Mouse (Mus musculus) heart, adult 18-20 months (tissue): ENCODE results near the gene Fibcd1. TPM values are rescaled to one million over a fixed set of nuclear protein-coding genes. Genes with fewer than 3 reads are reported as not detected.

Source experiments
- DNase-seq, 2 experiments: peaks; one replicate each; pipeline ENCODE4 v3.0.0; 2021 to 2022; ENCODE audit warnings: mixed read lengths in 1 of 2
- total RNA-seq, 2 experiments: library from RNA; stranded (reverse); gene quantifications; 2 replicates each; pipeline ENCODE4 v1.2.3; 2021

Gene Fibcd1
- total RNA-seq, 2 experiments from 2014 or later = not detected

- DNase-seq = peak; percentile 28 to 48
Observed at GRCm38 (mm10) chr2:31769115-31769514, 76.7 kb downstream of the Fibcd1 start.

DNA sequence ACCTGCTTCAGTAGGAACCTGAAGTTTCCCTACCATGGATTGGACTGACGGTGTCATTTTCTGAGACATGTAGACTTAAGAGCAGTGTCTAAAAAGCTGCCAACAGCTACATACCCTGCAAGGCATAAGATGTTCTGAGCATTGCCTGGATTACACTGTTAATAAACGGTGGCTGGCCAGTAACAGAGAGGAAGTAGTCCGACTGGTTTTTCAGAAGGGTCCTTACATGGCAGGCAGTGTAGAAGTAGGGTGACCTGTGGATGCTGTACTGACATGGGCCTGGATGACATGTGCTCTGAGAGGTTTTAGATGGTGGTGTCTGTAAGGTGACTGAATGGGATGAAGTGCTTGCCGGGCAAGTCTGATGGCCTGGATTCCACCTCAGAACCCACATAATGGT is 78.0 kb downstream of the Fibcd1 start:
- no peak for DNase-seq

GRCm38 (mm10) chr2:31767104-31767503 is 78.7 kb downstream of the Fibcd1 start:
- DNase-seq = no peak

Other genes starting within 250 kb of the Fibcd1 start
- not detected for gene Prdm12, start 206.0 kb downstream of the Fibcd1 start, total RNA-seq
- gene Exosc2, start 175.3 kb downstream of the Fibcd1 start, total RNA-seq = 10 to 100 TPM in 1 of 2 experiments, 1 to 10 TPM in 1; 8.2 to 10.1 TPM
- gene Abl1, start 157.6 kb downstream of the Fibcd1 start, total RNA-seq = 10 to 100 TPM; 25.5 to 26.5 TPM
- under 1 TPM in 1 of 2 experiments, not detected in 1; 0.10 TPM for gene Qrfp, start 35.4 kb downstream of the Fibcd1 start, total RNA-seq
- under 1 TPM; 0.67 to 0.75 TPM for gene Lamc3, start 41.3 kb upstream of the Fibcd1 start, total RNA-seq
- 1 to 10 TPM; 2.5 to 3.5 TPM for gene Aif1l, start 104.1 kb upstream of the Fibcd1 start, total RNA-seq
- 10 to 100 TPM; 27.7 to 36.7 TPM for gene Nup214, start 128.4 kb upstream of the Fibcd1 start, total RNA-seq
- 10 to 100 TPM; 15.0 to 23.0 TPM for gene Fam78a, start 238.9 kb upstream of the Fibcd1 start, total RNA-seq
- 10 to 100 TPM; 27.3 to 38.3 TPM for gene Plpp7, start 249.5 kb upstream of the Fibcd1 start, total RNA-seq